Mouse (Mus musculus) monocyte, adult 5-6 weeks (primary cell): ENCODE data around the gene Tmem191c. TPM values are rescaled to one million over a fixed set of nuclear protein-coding genes. Genes with fewer than 3 reads are reported as not detected.

ENCODE experiments used
- ATAC-seq: fragments of 153-309, 156-312 bp; replicated peaks from 2 replicates; pipeline ENCODE4 v1.8.0; 2017; ENCODE audit warnings: mild to moderate bottlenecking; ENCODE audit not compliant: low TSS enrichment, insufficient number of reproducible peaks, severe bottlenecking, poor library complexity, low FRiP score
- total RNA-seq: library from RNA; stranded (forward); fragments of 200-1000, 200-491, 200-594 nt; gene quantifications from 3 replicates; pipeline ENCODE4 v1.2.3, GENCODE M21; 2017

The Tmem191c gene
- total RNA-seq, 1 experiment from 2014 or later: 5.1 TPM

DNA sequence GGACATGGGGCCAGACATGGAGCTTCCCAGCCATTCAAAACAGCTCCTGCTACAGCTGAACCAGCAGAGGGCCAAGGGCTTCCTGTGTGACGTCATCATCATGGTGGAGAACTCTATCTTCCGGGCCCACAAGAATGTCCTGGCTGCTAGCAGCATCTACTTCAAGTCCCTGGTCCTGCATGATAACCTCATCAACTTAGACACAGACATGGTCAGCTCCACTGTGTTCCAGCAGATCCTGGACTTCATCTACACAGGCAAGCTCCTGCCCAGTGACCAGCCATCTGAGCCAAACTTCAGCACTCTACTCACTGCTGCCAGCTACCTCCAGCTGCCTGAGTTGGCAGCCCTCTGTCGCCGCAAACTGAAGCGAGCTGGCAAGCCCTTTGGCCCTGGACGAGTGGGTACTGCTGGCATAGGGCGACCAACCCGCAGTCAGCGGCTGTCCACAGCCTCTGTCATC, 18.5 kb upstream of the Tmem191c start:
- no peak for ATAC-seq

GRCm38 (mm10) chr16:17258917-17259316, 17.0 kb upstream of the Tmem191c start:
- ATAC-seq: no peak

DNA sequence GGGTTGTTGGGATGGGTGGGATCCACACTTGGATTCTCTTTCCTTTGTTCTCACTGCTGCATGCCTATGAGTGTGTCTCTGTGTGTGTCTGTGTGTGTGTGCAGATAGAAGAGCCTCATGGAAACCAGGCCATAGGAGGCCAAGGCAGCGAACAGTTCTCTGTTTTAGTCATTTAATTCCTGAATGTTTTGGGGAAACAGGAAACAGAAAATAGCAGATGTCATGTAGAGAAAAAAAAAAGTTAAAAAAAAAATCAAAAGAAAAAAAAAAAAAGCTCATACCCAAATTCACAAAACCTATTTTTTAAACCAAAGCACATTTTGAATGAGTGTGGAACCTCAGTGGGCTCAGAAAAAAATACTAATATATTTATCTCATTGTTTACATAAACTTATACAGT, 14.5 kb upstream of the Tmem191c start:
- no peak for ATAC-seq

DNA sequence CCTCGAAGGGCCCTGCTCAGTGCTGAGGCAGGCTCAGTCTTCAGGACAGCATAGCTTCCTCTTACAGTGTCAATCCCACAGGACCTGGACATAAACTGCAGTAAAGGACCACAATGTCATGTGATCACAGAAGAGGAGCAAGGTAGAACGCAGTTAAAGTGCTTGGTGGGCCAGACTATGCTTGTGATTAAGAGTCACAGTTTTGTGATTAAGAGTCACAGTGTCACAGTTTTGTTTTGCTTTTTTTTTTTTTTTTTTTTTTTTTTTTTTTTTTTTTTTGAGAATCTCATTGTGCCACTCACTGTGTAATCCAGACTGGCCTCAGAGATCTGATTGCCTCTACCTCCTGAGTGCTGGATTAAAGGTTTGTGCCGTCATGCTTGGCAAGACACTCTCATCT, 9.8 kb upstream of the Tmem191c start:
- ATAC-seq: no peak

DNA sequence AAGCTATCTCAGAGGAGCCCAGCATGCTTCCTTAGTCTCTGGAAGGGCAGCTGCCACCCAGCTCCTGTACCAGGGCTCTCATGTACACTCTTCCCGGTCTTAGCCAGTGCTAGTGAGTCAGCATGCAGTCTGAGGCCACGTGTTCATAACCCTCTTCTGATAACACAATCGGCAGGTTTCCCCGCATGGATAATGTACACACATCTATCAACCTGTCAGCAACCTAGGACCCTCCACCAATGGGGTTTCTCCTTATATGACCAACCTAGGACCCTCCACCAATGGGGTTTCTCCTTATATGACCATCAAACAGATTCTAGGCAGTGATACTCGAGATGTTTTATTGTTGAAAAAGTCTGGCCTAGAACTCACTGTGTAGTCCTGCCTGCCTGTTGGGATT, 7.9 kb upstream of the Tmem191c start:
- ATAC-seq: no peak

GRCm38 (mm10) chr16:17269872-17270271, 6.0 kb upstream of the Tmem191c start:
- ATAC-seq: no peak

GRCm38 (mm10) chr16:17271124-17271523, 4.8 kb upstream of the Tmem191c start:
- ATAC-seq: no peak

DNA sequence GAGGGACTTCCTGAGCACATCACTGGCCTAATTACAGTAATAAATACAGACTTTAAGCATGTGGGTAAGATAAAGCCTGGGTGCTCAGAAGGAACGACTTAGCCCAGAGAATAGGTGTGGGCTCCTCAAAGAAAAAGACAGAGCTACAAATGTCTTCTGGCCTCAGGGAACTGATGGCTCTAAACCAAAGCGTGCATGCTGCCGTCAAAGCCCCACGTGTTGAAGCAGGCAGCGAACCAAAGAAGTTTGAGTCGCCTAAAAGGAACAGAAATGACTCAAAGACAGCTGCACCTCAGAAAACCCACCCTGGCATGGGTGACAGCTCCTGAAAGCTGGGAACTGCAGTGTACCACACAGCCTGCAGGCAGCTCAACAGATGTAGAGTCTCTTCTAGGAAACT, 4.0 kb upstream of the Tmem191c start:
- no peak for ATAC-seq

GRCm38 (mm10) chr16:17276164-17277151, 581 bp downstream of the Tmem191c start:
- peak; percentile 92 for ATAC-seq

DNA sequence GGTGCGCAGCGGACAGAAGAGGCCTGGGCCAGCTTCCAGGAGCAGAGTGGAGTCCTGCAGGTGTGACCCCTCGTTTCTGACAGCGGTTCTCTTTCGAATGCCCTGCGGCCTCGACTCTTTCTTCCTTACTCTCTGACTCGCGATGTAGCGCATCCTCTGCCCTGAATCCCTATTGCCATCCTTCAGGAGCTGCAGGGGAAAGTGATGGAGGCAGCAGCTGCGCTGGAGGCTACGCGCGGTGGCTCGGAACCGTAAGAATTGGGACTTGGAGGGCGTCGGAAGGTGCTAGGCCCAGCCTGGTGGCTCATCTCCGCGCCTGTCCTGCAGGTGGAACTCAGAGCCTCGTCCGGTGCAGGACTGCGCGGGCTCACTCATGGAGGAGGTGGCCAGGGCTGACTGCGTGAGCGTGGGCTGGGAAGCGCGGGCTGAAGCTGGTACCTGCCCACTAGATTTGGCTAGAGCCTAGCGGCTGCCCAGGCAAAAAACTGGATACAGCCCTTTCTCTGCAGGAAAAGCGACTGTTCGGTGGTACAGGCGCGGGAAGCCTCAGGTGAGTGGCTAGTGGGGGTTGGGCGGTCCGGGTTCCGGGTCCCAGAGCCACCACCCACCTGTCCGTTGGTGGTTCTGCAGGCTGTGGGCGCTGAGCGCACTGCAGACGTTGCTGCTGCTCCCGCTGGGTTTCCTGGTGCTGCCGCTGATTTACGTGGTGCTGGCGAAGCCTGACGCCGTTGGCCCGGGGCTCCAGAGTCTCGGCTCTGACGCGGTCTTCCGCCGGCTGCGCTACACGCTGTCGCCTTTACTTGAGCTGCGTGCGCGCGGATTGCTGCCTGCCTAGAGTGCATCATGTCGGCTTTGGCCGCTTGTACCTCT, 1.7 kb downstream of the Tmem191c start:
- no peak for ATAC-seq

DNA sequence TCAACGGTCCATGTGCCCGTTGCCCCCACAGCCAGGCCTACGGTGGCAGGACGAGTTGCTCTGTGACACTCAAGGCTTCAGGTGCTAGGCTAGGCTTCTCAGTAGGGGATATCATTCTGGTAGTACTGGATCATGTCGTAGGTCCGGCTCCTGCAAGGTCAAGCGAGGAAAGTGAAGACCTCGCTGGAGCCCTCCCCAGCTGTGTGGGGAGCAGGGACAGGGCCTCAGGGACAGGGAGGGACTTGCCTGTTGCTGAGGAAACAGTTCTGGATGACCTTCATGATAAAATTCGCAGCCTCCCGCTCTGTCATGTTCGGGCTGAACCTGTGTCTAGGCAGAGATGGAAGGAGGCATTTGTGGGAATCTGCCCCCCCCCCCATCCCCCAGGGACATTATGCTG, 4.6 kb downstream of the Tmem191c start:
- no peak for ATAC-seq

DNA sequence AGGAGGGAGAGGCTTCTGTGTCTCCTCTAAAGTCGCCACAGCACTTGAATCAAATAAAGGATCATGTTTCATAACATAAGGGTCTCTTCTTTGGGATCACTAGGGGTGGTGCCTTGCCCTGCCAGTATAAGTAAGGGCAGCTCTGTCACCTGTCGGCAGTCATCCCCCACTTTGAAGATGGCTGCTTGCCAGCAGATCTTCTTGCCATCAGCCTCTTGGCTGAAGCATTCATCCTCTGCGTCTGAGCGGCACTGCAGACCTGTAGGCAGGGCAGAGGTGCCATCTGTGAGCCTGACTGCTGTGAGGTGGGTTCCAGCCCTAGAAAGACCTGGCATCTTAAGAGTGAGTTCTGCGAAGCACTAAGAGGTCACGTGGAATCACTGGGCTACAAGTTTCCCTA, 7.3 kb downstream of the Tmem191c start:
- no peak for ATAC-seq

DNA sequence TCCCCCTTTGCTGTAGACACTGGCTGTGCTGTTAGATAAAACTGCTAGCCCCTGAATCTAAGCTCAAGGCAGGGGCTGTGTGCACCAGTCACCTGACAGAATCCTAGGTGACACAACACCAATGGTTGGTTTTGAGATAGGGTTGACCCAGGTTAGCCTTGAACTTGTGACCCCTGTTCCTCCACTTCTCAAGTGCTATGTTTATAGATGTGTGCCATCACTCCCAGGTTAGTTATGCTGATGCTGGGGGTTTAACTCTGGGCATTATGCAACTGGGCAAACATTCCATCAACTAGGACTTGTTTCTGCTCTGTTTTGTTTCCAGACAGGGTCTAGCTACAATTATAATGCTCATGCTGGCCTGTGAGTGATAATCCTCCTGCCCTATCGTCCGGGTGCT, 11.2 kb downstream of the Tmem191c start:
- no peak for ATAC-seq

- no peak for ATAC-seq
Observed at GRCm38 (mm10) chr16:17291016-17291415, 15.1 kb downstream of the Tmem191c start.

DNA sequence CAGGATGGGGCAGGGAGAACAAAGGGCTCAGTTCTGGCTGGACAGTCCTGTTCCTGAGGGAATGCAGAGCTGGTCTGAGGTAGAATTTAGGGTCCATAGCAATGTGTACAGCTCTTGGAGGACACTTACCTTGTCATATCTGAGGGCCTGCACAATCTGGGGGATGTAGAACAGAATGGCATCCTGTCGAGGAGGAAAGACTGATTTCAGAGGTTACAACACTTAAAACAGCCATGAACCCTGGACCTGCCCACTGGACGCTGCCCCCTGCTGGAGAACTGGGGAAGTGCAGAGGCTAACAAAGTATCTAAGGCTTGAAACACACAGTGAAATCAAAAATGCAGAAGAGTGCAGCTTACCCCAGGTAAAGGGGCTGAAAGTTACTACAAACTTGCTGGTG, 16.9 kb downstream of the Tmem191c start:
- ATAC-seq: peak; percentile 73

DNA sequence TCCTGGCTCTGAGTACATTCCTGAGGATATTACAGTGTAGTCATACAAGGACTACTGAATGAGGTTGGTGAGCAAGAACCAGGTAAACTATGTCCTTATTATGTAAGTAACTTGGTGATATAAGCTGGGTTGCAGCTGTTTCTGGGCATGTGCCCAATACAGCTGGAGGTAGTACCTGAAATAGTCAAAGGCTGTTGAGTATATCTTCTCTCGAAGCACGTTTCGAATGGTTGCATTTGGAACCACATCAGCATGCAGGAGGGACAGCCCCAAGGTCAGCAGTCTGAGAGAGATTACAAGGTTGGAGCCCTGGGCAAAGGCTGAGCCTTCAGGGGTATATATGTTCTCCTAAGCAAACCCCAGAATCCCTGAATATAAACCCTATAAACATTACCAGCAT, 24.9 kb downstream of the Tmem191c start:
- ATAC-seq: no peak

GRCm38 (mm10) chr16:17303521-17304245, 27.8 kb downstream of the Tmem191c start:
- no peak for ATAC-seq

GRCm38 (mm10) chr16:17307461-17307860, 31.6 kb downstream of the Tmem191c start:
- no peak for ATAC-seq

DNA sequence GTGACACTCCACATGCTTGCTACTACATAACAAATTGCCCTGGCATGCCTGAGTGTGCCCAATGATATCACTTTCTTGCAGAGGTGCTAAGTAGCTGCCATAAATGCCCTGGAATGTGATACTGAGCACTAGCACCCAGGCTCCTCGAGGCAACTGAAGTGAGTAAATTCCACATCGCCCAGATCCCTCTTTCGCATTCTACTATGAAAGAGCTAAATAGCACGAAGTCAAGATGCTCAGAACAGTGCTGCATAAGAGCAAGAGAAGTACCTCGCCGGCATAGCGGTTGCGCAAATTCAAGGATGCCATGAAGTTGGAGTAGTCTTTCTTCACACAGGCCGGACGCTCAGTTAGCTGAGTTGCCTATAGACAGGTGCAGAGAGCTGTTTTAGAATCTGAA, 33.2 kb downstream of the Tmem191c start:
- no peak for ATAC-seq
